Mouse (Mus musculus): ENCODE measurements around the gene Gm28372.

The Gm28372 gene

DNA sequence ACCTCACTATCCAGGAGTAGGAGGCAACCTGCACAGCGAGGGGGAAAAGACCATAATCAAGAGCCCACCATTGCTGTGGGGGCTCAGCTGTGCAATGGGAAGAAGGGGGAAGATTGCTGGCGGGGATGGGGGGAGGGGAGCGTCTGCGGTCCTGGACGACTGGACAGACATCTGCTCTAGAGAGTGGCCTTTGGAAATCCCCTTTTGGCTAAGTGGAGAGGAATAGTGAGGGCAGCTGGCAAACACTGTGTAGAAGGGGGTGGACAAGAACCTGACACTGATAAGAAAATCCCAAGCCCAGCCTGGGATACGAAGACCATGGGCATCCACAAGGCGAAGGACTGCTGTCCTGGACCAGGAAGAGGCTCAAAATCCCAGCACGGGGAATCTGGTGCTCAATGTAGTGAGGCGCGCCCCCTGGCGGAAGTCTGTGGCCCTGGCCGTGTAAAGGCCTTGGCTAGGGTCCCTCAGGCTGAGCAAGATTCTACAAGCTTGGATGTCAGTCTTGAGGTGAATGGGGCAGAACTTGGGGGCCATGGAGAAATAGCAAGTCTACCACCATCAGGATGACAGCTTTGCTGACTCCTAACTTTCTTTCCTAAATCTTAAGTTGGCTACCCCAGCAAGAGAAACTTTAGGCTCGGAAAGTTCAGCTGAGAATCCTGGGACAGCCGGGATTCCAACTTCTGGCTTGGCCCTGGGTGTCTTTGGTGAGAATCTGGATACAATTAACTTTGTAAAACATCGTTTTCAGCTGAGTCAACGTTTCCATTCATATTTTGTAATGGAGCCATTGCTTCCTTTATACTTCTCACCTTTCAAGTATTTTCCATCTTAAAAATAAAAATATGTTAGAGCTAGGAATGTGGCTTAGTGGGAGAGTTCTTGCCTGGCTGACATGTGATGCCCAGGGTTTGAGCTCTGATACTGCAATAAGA is 6.8 kb downstream of the Gm28372 start:
- peak; percentile 74 to 84 for DNase-seq (ENCODE audit: low spot score in 2 of 2)

DNA sequence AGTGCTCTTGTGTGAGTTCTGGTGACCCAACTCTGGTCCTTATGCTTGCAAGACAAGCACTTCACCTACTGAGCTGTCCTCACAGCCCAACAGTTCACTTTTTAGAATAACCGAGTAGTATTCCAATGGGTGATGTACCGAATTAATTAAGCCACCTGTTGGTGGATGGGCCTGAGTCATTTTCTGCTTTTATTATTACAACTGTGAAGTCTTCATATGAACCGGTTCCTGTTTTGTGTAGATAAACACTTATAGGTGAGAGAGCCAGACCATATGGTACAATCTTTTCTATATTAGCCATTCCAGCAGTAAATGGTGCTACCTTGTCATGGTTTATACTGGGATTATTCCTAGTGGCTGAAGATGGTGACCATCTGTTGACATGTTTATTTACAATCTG is 7.7 kb downstream of the Gm28372 start:
- DNase-seq (ENCODE audit: low spot score in 2 of 2) = no peak

DNA sequence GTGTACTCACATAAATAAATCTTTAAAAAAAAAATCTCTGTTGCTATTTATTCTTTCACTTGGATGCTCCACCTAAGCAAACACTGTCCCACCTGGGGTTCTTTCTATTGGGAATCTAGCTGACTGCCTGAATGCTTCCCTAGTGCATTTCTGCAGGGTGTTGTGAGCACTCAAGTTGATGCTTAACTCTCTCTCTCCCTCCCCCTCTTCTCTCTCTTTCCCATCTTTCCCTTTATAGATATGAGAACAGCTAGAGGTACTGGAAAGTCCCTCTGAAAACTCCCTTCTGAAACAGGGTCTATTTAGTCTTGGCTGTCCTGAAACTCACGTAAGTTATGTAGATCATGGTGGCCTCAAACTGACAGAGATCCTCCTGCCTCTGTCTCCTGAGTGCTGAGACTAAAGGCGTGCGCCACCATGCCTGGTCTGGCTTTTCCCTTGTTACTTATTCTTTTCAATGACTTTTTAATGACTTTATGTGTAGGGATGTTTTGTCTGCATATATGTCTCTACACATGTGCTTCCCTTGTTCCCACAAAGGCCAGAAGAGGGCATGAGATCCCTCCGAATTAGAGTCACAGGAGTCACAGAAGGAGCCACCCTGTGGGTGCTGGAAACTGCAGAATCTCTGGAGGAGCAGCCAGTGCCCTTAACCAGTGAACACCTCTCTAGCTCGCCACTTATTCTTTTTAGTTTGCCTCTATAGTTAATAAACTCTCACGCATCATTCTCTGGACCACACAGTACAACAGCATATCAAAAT is 9.2 kb downstream of the Gm28372 start:
- no peak for DNase-seq (ENCODE audit: low spot score in 2 of 2)

DNA sequence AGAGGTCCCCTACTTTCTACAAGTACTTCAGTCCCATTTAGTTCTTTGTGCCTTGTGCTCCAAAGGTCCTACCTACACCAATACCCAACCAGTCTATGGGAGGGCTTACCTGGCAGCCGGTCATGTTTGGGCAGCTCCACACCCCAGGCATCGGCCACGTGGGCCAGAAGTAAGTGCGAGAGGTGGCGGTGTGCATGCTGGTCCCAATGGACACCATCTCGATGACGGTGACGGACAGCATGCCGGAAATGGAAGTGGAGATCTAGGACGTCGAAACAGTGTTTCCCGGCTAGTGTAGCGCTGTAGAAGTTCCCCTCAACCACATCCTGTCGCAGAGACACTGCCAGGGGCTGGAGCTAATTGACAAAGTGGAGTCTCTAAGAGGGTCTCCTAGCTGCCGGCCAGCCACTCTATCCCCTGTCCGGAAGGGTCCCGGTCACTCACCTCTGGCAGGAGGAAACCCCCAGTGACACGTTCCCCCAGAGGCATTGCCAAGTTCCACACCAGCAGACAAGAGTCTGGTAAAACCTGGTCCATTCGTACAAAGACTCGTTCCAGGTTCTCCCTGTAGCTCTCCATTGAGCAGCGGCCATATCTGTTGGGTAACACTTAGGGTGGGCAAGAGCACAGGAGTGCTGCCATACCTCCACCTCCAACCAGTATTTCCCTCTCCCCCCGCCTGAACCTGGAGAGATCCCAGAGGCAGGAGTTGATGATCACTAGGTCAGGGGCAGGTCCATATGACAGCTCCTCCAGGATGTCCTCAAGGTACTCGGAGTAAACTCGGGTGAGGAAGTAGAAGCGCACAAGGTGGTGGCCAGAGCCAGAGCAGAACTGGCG is 17.0 kb downstream of the Gm28372 start:
- DNase-seq (ENCODE audit: low spot score in 2 of 2) = peak in 1 of 2 experiments; percentile 45

DNA sequence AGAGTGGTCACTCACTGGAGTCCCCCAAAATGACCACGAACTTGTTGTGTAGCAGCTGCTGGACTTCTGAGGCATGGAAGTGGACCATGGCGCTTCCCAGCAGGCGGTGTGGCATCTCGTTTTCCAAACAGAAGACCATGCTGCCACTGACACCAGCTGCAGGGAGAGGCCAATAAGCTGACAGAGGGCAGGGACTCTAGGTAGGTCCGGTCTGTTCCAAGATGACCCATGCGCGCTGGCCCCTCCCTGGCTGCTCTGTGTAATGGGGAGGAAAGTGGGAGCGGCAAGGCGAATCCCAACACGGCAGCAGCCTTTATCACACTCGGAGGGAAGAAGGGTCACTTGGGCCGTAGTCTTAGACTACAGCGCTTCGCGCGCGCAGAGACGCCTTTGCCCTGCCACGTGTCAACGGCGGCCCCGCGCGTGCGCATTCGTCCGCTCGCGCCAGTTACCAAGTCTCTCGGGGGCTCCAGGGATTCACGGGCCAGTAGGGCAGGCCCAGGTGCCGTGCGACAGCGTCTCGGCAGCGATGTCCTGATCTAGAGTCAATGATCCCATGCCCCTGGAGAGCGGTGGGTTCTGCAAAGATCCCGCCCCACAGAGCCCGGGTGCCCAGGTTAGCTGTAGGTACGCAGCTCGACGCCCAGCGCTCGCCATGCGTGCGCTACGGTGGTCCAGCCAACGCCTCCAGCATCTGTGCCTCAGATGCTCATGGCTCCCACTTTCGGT is 18.5 kb downstream of the Gm28372 start:
- peak; percentile 87 to 89 for DNase-seq (ENCODE audit: low spot score in 2 of 2)

DNA sequence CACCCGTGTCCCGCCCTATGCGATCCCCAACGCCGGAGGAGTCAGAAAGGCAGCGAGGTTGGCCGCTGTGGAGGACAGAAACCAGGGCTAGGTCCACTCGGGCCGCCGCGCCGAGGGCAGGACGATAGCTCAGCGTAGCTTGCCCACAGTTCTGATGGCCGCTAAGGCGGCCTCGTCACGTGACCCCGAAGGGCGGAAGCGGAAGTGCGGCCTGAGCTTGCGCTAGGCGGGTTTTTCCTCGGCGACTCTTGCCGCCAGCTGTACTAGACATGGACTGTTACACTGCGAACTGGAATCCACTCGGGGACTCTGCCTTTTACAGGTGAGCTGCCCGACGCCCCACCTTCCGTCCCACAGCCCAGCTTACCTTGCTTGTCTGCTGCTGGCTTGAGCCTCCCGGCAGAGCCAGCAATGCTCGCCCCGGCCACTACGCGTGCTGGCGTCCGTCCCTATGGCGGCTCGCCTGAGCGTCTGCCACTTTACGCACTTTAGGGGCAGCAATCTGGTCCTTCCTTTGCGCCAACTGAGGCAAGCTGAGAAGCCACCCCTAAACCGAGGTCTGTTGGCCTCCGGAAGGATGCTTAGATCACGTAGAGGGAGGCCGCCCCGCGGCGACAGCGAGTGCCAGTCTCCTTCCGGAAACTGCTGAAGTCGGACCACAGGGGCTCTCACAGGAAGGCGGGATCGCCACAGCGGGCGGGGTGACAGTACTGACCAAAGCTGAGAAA is 19.3 kb downstream of the Gm28372 start, which contains the start of the genes Vps16 and Pced1a:
Gene Vps16, plus strand, starts transcription at position 214 of the 728 bp plus-strand sequence.
Gene Pced1a, minus strand, starts transcription at position 576 of the 728 bp plus-strand sequence.
- DNase-seq (ENCODE audit: low spot score in 2 of 2) = peak; percentile 95

DNA sequence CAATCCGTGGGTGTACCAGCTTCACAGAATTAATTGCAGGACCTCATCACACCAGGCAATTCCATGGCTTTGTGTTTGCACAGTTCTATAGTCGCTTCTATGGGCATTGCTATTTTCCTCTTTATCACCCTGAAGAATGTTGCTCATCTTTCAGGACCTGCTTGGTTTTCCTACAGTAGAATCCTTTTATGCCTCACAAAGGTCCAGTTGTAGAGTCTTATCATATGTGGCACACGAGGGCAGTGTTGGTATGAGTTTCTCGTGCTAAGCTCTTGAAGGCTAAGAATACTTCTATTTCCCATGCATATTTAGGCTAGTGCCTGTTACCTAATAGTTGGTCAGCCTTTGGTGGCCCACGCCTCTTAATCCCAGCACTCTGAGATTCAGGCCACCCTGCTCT is 20.1 kb downstream of the Gm28372 start:
- DNase-seq (ENCODE audit: low spot score in 2 of 2) = no peak

DNA sequence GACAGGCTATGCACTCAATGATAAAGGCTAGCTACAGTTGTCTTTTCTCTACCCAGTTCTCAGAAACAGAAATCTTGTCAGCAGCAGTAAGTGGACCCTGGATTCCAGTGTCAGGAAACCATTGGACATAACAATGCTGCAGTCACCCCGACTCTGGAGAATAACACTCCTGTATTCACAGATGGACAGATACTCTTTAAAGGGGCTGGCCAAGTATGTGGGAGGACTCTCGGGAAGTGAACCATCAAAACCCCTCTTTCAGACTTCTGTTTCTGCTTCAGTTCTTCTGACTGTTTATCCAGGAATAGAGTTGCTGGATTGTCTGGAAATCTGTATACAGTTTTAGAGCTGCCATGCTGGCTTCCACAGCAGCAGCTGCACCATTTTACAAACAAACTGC is 24.8 kb downstream of the Gm28372 start:
- DNase-seq (ENCODE audit: low spot score in 2 of 2) = no peak

DNA sequence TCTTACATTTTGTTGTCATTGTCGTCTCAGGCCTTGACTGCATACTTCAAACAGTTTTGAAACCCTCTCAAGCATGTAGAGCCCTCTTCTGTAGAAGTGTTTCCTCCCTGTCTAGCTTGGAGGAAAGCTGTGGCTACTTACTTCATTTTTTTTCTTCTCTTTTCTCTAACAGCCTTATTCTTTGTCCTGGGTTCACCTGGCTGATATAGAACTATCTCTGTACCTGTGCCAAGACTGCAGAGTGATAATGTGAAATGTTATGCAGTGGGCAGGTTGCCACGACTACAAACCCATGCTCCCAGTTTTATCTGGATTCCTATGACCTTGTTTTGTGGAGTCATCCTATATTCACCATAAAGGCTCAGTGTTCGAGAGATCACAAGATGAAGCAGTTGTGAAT is 25.4 kb downstream of the Gm28372 start:
- no peak for DNase-seq (ENCODE audit: low spot score in 2 of 2)

DNA sequence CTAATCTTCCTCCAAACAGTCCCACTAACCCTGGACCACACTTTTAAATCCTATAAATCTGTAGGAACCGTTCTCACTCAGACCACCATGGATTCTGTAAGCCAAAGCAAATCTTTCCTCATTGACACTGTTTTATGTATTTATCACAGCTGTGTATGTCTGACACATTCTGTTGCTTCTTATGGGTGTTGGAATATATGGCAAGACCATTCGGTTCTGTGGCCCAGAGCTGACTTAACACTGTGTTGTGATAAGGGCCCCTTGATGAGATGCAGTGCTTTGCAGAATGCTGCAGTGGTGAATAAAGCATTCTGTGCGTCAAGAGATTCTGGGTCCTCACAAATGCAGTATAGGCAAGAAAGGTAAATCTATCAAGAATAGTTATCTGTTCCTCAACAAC is 27.1 kb downstream of the Gm28372 start:
- DNase-seq (ENCODE audit: low spot score in 2 of 2) = no peak

DNA sequence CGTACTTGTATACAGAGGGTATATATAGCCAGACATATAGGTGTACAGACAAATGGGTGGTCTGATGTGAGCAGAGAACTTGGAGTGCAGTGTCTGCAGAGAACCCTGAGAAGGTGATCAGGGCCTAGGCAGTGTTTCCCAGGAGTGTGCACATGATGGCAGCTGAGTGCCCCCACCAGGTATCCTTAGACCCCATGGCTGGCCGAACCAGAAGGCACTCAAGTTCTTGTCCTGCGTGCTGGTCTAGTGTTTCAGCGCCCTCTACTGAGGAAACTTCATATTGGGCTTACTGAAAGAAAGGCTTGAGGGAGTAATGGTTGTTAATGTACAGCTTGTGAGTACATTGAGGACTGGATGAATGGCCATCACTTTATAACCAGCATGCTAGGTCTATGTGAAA is 28.1 kb downstream of the Gm28372 start:
- peak; percentile 34 to 72 for DNase-seq (ENCODE audit: low spot score in 2 of 2)

DNA sequence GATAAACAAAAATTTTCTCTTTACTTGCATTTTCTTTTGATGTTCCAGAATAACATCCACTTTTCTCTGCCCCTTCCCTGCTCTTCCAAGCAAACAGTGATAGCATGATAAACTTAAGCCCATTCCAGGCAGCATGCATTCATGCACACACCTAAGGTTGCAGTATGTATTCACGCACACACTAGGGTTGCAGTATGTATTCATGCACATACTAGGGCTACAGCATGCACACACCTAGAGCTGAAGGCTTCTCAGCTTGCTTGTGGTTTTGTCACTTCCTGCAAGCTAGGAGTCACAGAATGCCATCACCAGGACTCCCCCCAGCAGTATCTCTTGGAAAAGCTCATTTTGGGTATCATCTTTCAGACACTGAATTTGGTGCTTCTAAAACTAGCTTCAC is 31.7 kb downstream of the Gm28372 start:
- DNase-seq (ENCODE audit: low spot score in 2 of 2) = no peak

DNA sequence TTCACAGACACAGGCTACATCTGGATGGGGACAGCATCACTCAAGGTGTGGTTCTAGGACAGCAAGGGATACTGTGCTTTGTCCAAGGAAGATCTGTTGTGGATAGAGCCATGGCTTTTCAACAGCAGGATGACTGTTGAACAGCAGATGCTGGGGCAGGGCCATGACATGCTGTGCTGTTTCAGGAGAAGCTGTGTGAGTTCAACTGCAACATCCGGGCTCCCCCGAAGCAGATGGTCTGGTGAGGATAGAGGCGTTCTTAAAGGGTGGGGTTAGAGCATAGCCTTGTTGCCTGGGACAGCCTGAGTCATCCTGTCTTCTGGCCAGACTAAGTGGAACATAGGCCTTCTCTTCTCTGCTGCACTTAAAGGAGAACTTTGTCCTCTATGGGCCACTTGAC is 33.8 kb downstream of the Gm28372 start:
- DNase-seq (ENCODE audit: low spot score in 2 of 2) = no peak

DNA sequence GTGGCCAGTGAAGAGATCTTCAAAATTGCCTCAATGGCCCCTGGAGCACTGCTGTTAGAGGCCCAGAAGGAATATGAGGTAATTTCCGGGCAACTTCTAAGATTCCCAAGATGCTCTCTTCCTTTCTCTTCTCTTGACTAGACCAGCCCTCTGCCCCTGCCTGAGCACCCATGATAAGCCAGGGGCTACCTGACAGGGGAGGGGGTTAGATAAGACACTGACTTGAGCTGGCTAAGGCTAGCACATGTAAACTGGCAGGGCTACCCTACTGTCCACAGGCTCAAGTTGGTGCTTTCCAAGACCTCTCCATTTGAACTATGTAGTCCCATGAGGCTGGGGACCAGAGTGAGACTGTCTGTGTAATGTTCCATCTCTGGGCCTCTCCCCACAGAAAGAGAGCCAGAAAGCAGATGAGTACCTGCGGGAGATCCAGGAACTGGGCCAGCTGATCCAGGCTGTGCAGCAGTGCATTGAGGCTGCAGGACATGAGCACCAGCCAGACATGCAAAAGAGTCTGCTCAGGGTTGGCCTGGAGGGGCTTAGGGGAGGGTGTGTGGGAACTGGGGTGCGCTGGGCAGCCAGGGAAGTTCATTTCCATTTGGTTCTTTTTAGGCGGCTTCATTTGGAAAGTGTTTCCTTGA is 34.9 kb downstream of the Gm28372 start:
- no peak for DNase-seq (ENCODE audit: low spot score in 2 of 2)

DNA sequence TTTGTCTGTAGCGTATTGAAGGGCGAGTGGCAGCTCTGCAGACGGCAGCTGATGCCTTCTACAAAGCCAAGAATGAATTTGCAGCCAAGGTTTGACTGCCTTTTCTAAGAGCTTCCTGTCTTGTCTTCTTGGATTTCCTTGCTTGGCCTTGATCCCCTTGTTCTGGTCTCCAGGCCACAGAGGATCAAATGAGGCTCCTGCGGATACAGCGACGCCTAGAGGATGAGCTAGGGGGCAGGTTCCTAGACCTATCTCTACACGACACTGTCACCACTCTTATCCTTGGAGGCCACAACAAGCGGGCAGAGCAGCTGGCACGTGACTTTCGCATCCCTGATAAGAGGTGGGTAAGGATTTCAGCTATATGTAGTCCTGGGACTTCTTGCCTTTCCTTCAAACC is 37.1 kb downstream of the Gm28372 start:
- DNase-seq (ENCODE audit: low spot score in 2 of 2) = no peak

DNA sequence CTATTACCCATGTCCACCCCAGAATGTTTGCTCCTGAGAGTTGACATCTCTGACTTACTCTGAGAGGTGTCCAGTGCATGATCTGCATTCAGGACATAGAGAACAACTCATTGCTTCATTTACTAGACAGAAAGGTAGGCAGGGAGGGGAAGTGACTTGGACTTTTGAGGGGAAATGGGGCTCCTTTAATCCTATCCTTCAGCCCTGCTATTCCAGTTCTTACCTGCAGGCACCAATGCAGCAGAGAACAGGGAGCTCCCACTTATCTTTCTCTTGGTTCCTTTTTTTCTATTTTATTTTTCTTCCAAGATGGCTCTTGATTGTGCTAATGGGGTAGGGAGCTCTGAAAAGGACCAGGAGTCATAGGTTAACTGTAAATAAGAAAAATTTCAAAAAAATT is 43.4 kb downstream of the Gm28372 start:
- DNase-seq (ENCODE audit: low spot score in 2 of 2) = no peak

DNA sequence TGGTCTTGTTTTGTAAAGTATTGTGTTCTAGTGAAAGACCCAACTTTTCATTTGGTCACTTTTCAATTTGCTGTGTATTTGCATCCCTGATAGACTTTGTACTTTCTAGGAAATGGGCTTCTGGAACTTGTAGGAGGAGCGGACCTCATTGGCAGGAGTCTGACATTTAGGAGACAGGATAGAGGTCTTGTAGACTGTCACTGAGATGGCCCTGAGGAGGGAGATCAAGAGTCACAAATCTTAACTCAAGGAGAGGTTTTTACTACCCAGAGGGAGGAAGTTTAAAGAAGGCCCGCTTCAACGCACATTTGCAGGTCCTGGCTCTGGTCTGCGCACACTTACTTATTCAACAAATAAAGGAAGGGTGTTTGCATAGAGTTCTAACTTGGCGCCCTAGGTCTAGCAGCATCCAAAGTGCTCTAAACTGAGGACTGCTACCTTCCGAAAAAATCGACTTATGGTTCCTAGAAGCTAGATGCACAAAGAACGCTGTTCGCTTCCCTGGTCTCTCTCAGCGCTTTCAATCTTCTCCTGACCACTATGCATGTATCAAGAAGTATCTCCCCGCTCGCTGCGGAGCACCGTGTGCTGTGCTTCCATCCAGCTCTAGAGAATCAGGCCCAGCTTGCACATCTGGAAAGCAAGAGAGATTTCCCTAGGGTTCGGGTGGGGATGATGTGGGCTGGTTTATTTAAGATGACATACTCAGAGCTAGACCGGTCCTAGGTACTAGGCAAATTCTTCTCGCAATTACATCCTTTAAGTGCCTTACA is 44.2 kb downstream of the Gm28372 start:
- peak in 1 of 2 experiments; percentile 38 for DNase-seq (ENCODE audit: low spot score in 2 of 2)

DNA sequence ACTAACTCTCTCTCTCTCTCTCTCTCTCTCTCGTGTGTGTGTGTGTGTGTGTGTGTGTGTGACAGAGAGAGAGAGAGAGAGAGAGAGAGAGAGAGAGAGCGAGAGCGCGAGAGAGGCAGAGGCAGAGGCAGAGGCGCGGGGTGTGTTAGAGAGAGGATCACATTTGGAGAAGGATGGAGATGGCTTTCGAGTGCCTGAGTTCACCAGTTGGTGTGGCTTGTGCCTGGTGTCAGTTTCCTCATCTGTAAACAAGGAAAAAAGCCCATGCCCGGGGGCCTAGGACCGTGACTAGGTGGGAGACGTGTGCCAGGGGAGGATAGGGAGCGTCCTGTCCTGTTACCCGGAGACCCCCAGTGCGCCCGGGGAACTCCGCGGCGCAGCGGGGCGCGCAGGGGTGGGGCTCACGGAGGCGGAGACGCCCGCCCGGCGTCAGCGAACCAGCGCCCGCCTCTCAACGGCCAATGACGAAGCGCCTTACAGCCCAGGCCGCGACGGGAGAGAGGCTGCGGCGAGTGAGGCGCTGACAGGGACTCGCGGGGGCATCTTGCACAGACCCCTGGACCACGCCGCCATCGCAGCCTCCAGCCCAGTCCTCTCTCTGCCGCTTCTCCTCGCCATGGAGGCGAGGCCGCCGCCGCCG is 44.9 kb downstream of the Gm28372 start, which contains the start of gene Ptpra:
Gene Ptpra, plus strand, starts transcription at position 485 of the 640 bp plus-strand sequence.
- DNase-seq (ENCODE audit: low spot score in 2 of 2) = peak; percentile 94 to 95

DNA sequence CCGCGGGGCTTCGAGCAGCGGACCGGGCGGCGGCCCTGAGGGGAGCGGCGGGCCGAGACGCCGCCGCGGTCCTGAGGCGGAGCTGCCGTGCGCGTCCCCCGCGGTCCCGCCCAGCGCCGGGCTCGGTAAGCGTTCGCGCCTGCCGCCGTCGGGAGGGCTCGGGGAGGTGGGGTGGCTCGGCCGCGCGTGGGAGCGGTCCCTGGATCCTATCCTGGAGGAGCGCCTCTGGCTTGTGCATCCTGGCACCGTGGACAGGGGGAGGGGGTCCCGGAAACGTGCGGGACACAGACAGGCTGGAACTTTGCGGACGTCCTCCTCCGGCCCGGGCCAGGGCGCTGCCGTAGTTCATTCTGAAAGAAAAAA is 45.4 kb downstream of the Gm28372 start:
- DNase-seq (ENCODE audit: low spot score in 2 of 2) = peak; percentile 78 to 80
